Mouse (Mus musculus): ENCODE measurements around the gene Abcc5.
"Not testable (repeated sequence)": the region's sequence is repeated elsewhere in the genome, so short reads cannot be mapped to it uniquely, and the experiment has no call there.

Gene Abcc5

DNA sequence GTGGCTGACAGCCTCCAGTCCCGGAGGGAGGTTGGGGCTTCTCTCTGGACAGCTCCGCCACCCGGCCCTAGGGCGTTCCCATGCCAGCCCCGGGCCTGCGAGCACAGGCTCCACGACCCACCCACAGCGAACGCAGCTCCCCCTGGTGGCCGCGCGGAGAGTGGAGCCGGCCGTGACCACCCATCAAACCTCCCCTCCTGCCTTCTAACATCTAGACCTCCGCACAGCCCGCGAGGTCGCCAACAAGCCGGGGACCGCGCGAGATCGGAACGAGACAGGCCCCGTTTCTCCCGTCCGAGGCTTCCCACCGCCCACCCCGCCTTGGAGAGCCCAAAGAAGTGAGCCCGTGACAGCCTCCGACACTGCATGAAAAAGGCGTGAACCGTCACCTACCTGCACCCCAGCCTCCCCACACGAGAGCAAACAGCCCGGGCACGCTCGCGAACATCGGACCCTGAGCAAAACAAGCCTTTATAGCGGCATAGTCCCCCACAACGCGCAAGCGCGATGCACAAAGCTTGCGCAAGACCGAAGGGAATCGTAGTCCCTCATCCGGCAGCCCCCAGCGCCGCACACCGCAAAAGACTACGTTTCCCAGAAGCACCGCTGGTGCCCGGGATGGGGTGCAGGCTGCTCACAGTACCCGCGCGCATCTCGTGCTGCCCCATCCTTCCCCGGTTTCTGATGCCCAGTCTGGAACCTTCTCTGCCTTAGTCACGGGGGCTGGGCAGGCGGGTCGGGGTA, at the start of gene Abcc5:
Gene Abcc5, minus strand, starts transcription at position 540 of the 744 bp plus-strand sequence.
- peak; percentile 56 to 79 for DNase-seq (ENCODE audit: low read depth in 1 of 2, low spot score in 2 of 2)

DNA sequence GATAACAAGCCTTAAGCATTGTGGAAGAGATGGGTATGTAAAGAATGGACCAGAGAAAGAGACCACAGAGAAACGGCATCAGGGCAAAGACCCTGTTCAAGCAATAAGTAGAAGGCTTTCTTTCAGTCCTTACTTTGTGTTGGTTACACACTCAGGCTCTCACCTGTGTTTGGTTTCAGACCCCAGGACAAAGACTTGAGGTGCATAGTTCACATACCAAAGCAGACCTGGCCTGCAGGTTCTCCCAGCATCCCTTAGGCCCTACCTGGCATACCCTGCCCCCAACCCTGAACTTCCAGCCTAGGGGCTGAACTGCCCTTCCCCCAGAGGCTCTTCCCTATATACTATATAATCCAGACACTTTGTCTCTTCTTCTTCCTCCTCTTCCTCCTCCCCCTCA, 49.1 kb upstream of the Abcc5 start:
- no peak for DNase-seq (ENCODE audit: low read depth in 1 of 2, low spot score in 2 of 2)

DNA sequence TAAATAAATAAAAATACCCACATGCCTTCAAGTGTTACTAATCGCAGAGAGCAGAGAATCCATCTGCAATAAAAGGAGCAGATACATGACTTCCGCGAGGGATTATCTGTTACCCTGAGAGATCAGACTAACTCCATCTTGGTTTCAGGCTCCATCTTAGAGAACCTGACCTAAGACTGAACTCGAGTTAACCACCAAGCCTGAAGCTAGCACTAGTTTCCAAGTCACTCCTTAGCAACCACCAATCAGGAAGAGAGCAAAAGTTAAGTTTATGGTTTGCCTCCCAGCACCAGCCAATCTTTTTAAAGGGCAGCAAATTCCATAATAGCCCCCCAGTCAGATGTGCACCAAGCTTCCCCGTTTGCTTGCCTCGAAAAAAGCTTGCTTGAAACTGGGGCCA, 48.6 kb upstream of the Abcc5 start:
- no peak for DNase-seq (ENCODE audit: low read depth in 1 of 2, low spot score in 2 of 2)

DNA sequence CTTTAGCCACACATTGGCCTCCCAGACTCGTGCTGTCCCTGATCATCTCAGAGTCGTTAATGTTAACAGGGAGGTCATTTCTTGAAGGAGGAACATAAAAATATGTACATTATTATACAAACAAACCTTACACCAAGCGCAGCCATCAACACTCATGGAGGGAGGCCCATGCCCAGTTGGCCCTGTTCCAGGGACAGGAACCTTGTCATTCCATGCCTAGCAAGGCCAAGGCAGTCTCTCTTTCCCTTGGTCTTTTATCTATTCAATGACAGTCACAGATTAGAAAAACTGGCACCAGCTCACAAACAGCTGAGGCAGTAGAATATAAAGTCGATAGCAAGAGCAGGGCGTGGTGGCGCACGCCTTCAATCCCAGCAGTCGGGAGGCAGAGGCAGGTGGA, 48.0 kb upstream of the Abcc5 start:
- DNase-seq (ENCODE audit: low read depth in 1 of 2, low spot score in 2 of 2), result no peak

- no peak for DNase-seq (ENCODE audit: low read depth in 1 of 2, low spot score in 2 of 2)
Measured at GRCm38 (mm10) chr16:20473748-20474147, 47.6 kb upstream of the Abcc5 start.

DNA sequence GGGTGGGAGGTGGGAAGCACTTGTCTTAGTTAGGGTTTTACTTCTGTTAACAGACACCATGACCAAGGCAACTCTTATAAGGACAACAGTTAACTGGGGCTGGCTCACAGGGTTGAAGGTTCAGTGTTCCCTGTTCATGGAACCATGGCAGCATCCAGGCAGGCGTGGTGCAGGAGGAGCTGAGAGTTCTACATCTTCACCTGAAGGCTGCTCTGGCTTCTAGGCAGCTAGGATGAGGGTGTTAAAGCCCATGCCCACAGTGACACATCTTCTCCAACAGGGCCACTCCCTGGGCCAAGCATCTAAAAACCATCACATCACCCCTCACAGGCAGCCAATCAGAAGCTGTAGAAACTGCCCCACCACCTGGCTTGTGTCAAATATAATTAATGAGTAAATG, 45.5 kb upstream of the Abcc5 start:
- no peak for DNase-seq (ENCODE audit: low read depth in 1 of 2, low spot score in 2 of 2)

GRCm38 (mm10) chr16:20470981-20471380, 44.8 kb upstream of the Abcc5 start:
- no peak for DNase-seq (ENCODE audit: low read depth in 1 of 2, low spot score in 2 of 2)

GRCm38 (mm10) chr16:20464725-20465124, 38.5 kb upstream of the Abcc5 start:
- no peak for DNase-seq (ENCODE audit: low read depth in 1 of 2, low spot score in 2 of 2)

- not testable (repeated sequence) for DNase-seq (ENCODE audit: low read depth in 1 of 2, low spot score in 2 of 2)
Measured at GRCm38 (mm10) chr16:20458736-20459135, 32.5 kb upstream of the Abcc5 start.

GRCm38 (mm10) chr16:20456106-20456505, 29.9 kb upstream of the Abcc5 start:
- no peak for DNase-seq (ENCODE audit: low read depth in 1 of 2, low spot score in 2 of 2)

DNA sequence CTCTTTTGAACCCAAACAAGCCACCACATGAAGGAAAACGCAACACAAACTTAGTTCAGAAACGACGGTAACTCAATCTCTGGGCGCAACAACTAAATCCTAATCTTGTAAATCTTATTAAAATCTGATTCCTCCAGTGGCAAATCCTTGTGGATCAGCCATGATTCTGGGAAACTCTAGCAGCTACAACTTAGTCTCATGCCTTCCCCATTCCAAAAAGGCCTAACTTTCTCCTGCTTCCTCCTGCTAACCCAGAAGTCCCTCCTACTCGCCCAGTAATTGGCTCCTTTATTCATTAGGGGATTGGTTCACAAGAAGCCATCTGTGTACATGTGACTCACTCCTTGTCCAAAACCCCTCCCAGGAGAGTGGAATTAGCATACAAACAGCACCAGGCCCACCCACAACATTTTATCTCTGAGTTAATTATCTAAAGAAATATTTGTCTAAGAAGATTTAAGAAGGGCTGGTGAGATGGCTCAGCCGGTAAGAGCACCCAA, 28.0 kb upstream of the Abcc5 start:
- no peak for DNase-seq (ENCODE audit: low read depth in 1 of 2, low spot score in 2 of 2)

DNA sequence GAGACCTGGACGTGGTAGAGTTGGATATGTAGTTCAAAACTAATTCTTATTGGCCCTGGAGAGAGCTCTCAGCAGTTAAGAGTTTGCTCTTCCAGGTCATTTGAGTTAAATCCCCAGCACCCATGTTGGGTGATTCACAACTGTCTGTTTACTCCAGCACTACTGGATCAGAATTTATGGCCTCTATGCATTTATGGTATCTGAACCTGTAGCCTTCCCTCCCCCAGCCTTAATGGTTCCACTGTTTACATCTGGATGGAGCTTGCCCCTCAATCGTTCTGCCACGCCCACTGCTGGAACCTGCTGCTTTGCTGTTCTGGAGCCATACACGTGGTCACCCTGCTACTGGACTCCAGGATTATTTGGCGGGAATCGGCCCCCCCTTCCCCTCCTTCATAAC, 25.6 kb upstream of the Abcc5 start:
- DNase-seq (ENCODE audit: low read depth in 1 of 2, low spot score in 2 of 2), result no peak

DNA sequence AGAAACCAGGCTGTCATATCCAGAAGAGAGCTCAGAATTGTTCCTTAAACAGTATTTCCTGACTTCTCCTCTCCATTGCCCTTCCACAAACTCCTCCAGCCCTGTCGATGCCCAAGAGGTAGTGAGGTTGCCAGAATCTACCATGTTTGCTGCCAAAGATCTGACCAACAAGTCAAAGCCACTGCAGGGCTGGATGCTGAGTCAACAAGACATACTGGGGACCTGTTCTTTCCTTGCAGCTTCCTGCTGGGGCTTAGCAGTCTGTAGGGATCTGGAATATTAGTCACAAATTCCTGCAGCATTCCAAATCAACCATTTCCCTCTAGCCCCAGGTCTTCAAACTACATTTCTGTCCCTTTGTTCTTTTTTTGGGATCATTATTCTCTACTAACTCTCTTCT, 19.7 kb upstream of the Abcc5 start:
- no peak for DNase-seq (ENCODE audit: low read depth in 1 of 2, low spot score in 2 of 2)

DNA sequence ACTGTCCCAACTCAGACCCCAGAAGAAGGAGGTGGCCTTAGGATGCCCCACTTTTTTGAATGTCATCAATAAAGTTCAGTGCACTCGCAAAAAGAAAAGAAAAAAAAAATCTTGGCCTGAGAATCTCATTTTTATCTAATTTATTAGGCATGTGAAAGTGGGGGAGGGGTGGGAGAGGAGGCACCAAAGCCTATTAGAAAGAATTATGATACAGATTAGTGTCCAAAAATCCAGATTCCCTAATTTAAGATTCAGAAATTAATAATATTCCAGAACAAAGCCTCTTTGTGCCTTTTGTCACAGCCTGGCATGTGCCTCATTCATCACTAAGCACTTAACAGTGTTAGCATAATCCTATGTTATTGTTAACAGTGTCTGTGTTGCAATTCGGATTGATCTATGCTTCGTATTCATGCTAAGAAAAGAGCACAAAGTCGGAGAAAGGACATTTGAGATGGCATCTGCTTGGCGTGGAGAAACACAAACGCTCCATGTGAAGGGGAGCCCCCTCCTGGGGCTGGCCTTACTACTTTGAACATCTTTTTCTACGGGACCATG, 18.7 kb upstream of the Abcc5 start:
- DNase-seq (ENCODE audit: low read depth in 1 of 2, low spot score in 2 of 2), result no peak

DNA sequence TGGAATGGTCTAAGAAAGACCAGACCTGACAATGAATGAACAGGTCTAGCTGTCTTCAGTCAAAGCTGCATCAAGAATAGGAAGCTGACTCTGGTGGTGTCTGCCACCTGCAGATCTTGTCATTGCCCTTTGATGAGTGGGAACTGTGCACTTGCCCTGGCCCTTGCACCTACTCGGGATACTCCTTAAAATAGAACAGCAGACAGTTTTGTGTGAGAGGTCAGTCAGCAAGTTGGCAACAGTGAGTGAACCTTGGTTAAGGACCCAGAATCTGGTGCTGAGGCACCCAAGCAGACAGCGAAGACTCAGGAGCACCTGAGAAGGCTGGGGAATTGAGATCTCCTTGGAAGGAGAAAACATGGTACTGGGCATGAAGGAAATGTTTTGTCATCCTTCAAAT, 16.7 kb upstream of the Abcc5 start:
- DNase-seq (ENCODE audit: low read depth in 1 of 2, low spot score in 2 of 2), result no peak

DNA sequence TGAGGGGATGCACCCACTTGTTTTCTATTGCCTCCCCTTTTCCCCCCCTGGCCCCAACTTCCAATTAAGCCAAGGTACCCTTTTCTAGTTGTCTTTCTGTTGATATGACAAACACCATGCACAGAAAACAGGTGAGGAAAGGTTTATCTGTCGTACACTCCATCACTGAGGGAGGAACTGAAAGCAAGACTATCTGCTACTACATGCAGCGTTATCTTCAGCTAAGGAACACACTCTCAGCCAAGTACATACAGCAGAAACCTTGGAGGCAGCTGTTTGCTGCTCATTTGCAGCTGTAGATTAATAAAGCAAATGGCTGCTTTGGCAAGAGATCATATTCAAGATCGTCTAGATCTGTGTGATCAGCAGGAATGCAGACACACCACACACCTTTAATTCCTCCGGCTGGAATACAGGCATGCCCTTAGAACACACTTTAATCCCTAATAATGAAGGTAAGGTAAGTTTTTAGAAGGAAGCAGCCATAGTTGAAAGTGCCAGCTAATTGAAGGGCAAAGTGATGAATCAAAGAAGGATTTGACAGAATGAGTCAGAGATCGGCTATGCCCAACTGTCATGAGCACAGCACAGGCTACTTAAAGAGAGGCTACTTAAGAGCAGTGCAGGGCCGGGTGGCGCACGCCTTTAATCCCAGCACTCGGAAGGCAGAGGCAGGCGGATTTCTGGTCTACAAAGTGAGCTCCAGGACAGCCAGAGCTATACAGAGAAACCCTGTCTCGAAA, 12.7 kb upstream of the Abcc5 start:
- no peak for DNase-seq (ENCODE audit: low read depth in 1 of 2, low spot score in 2 of 2)

DNA sequence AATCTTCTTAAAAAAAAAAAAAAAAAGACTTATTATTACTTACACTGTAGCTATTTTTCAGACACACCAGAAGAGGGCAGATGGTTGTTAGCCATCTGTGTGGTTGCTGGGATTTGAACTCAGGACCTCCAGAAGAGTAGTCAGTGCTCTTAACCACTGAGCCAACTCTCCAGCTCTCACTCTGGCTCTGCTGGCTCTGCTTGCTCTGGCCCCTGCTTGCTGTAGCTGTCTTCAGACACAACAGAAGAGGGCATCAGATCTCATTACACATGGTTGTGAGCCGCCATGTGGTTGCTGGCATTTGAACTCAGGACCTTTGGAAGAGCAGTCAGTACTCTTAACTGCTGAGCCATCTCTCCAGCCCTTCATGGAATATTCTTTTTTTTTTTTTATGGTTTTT, 11.9 kb upstream of the Abcc5 start:
- DNase-seq (ENCODE audit: low read depth in 1 of 2, low spot score in 2 of 2), result not testable (repeated sequence)

DNA sequence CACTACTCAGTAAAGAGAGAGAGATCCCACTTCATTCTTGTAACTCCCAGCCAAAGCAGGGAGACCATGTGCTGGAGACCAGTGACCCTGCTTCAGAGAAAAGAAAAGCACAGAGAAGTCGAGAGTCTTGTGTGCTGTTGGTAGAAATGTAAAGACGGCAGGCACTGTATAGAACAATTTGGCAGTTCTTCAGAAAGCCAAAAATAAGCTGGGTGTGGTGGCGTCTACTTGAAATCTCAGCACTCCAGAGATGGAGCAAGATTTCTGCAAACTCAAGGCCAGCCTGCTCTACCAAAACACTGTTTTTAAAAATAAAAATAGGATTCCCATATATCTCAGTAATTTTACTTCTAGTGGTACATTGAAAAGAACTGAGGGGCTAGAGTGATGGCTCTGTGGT, 10.1 kb upstream of the Abcc5 start:
- DNase-seq (ENCODE audit: low read depth in 1 of 2, low spot score in 2 of 2), result no peak

DNA sequence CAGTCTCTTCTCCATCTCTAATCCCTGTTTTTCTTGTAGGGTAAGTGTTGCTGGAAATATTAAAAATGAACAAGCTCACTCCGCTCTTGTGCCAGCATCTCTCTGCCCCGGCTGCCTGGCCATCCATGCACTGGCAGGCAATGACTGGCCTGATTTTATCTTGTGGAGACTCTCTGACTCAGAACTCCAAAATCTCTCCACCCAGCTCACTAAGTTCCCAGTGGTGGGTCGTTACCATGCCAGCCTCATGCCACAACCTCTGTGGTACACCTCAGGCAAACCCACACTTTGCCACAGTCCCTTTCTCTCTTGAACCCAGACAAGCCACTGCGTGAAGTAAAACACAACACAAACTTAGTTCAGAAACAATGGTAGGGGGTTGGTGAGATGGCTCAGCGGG, 3.1 kb upstream of the Abcc5 start:
- no peak for DNase-seq (ENCODE audit: low read depth in 1 of 2, low spot score in 2 of 2)

DNA sequence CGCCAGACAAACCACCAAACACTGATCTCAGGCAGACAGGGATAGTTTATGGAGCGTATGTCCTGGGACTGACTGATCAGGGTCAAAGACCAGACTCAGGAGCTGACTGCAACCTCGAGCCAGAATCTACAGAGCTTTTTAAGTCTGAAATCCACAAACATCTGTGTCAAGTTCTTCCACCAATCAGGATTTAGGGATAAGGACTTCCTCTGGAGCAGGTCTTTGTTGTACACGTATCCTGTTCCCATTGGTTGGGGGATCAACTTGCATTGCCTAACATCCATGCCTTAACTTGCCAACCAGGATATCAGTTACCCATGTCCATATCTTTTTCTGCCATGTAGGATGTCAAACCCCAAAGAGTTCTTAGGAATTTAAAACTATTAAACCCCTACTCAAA, 1.4 kb upstream of the Abcc5 start:
- no peak for DNase-seq (ENCODE audit: low read depth in 1 of 2, low spot score in 2 of 2)

GRCm38 (mm10) chr16:20424719-20425650, 1.2 kb downstream of the Abcc5 start:
- no peak for DNase-seq (ENCODE audit: low read depth in 1 of 2, low spot score in 2 of 2)
